Mouse (Mus musculus) forebrain, postnatal 0 days (tissue): ENCODE results near the gene Acadm. TPM values are rescaled to one million over a fixed set of nuclear protein-coding genes. Genes with fewer than 3 reads are reported as not detected.

Source experiments
- ATAC-seq: fragments of 200-750 bp; cut with Nextera tagmentation; 2 replicates; pipeline ENCODE4 v1.8.0; 2017; ENCODE audit warnings: mild to moderate bottlenecking, moderate library complexity
- DNase-seq: peaks from one replicate; pipeline ENCODE4 v3.0.0-alpha.2; 2015
- H3K27ac ChIP-seq: fragments of 300-500 bp; sonication (generic); 2 replicates; pipeline ENCODE4 v1.5.1; 2014; ENCODE audit warnings: low read depth, mild to moderate bottlenecking, antibody characterized with exemption, low read length, moderate library complexity, mixed read lengths
- H3K27me3 ChIP-seq: fragments of 300-500 bp; sonication (generic); 2 replicates; pipeline ENCODE4 v1.6.1; 2014; ENCODE audit warnings: mild to moderate bottlenecking, low read length, mixed read lengths; ENCODE audit not compliant: insufficient read depth
- H3K36me3 ChIP-seq: fragments of 300-500 bp; sonication (generic); 2 replicates; pipeline ENCODE4 v1.6.1; 2014; ENCODE audit warnings: mild to moderate bottlenecking, moderate library complexity; ENCODE audit not compliant: insufficient read depth
- H3K4me1 ChIP-seq: fragments of 300-500 bp; sonication (generic); 2 replicates; pipeline ENCODE4 v1.6.1; 2014; ENCODE audit warnings: antibody characterized with exemption; ENCODE audit not compliant: insufficient read depth
- H3K4me2 ChIP-seq: fragments of 300-500 bp; sonication (generic); 2 replicates; pipeline ENCODE4 v1.6.1; 2014; ENCODE audit warnings: low read depth, mild to moderate bottlenecking, moderate library complexity
- H3K4me3 ChIP-seq: fragments of 300-500 bp; sonication (generic); 2 replicates; pipeline ENCODE4 v1.5.1; 2014; ENCODE audit warnings: low read depth, low read length, mixed read lengths
- H3K9ac ChIP-seq: fragments of 300-500 bp; sonication (generic); 2 replicates; pipeline ENCODE4 v1.6.1; 2014; ENCODE audit warnings: mild to moderate bottlenecking
- H3K9me3 ChIP-seq: fragments of 300-500 bp; sonication (generic); 2 replicates; pipeline ENCODE4 v1.6.1; 2016; ENCODE audit warnings: low read length
- CTCF ChIP-seq: sonication (generic); IDR thresholded peaks from 2 replicates; pipeline ENCODE4 v1.5.1; 2016; ENCODE audit warnings: antibody characterized with exemption, control low read depth, low read depth
- WGBS: fragments of 180-500 bp; shearing (Covaris S2); extraction: QIAGEN DNeasy Blood & Tissue Kit; methylation state at CpG from one replicate; pipeline ENCODE4 v1.1.7; 2014; 5-methylcytosine and 5-hydroxymethylcytosine counted together
- polyA plus RNA-seq: library from polyadenylated mRNA; unstranded; fragments of >200 nt; fragmentation: Nextera tagmentation; extraction: Ambion mirVana; gene quantifications from 2 replicates; pipeline ENCODE4 v1.2.1, GENCODE M21; 2015
- total RNA-seq: library from RNA; depleted of rRNA; stranded (reverse); fragments of >200 nt; gene quantifications from 2 replicates; pipeline ENCODE4 v1.2.3, GENCODE M21; 2014; rRNA removed

Acadm gene
- total RNA-seq (31.5 and 32.4 TPM in 2 replicates), polyA plus RNA-seq (39.7 and 40.1 TPM in 2 replicates)

DNA sequence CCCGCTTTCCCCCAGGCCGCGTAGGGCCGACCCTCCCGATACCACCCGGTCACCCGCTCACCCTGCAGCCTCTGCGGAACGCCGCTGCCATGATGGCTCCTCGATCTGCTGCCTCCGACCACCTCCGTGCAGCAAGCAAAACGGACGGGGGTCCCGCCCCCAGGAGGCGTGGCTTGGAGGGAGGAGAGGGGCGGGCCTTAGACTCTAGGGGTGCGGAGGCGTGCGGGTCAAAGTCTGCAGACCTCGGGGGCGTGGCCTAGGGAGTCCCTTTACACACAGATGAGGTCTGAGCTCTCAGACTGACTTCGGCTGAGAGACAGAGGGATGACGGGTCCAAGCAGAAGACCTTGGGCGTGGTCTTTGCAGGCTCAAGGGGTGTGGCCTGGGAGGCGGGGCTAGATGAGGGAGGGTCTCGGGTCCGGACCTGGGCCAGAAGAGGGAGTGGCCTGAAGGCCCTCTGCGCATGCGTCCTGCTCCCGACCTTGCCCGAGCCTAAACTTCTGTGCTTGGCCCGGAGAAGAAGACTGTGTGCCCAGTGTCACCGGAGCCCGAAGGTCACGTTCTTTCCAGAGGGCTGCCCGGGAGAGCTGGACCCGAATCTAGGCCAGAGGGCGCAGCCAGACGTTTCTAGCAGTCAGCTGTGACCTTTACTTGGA, at the start of gene Acadm:
TSS of gene Acadm (minus strand) at position 298 of the 656 bp plus-strand sequence.
- H3K4me1 ChIP-seq: 0 out of 2 replicates have a peak, but pooled peaks cover 4% of the 10 kb centered on the region
- DNase-seq (peak; percentile 91), ATAC-seq (peak; percentile 96)
- peak; percentile 15; the same call in 1 of the 2 replicates for TF ChIP-seq CTCF
- no peaks in the 10 kb centered on the region for H3K9me3 ChIP-seq
- H3K36me3 ChIP-seq: no peaks in the 10 kb centered on the region
- peak within 1 kb of the TSS; percentile 63 for H3K9ac ChIP-seq
- peak within 1 kb of the TSS; percentile 66 for H3K4me2 ChIP-seq
- H3K27ac ChIP-seq: peak within 1 kb of the TSS; percentile 59
- H3K4me3 ChIP-seq: peak within 1 kb of the TSS; percentile 66
- under 1% methylated on average over 41 of the region's 41 CpGs for WGBS
- no peaks in the 10 kb centered on the region for H3K27me3 ChIP-seq

DNA sequence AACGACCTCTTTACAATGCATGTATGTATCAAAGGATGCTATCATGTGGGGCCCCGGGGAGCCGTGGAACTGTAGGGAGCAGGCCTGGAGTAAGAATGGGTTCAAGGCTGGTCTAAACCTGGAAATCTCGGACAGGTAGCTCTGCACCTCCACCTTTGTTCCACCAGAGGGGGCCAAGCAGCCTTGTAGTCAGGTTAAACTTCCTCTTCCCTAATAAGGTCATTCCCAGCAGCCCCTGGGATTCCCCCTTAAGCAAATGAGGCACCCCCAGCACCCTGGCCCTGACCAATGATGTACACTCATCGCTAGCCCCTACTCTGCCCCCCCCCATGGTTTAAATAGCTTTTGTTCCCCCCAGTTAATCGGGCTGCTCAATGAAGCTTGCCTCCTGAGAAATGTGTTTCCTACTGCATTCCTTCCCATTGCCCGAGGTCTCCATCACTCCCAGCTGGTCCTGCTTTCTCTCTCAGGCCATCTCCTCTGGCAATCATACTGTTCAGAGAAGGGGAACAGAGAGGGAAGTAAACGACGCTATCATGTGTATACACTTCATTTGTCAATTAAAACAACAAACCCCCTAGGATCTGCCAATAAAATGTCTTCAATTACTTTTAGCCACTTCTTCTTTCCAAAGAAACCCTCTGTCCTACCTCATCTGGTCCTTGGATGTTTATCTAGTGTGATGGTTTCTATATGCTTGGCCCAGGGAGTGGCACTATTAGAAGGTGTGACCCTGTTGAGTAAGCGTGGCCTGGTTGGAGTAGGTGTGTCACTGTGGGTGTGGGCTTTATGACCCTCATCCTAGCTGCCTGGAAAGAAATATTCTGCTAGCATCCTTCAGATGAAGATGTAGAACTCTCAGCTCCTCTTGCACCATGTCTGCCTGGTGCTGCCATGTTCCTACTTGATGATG, 40.3 kb upstream of the Acadm start:
- no peaks in the 10 kb centered on the region for H3K36me3 ChIP-seq
- no peak overlapping the region for H3K4me3 ChIP-seq
- no peak overlapping the region for H3K9ac ChIP-seq
- DNase-seq (peak; percentile 48), ATAC-seq (peak; percentile 29)
- no peak overlapping the region for H3K27ac ChIP-seq
- TF ChIP-seq CTCF: peak; percentile 76
- H3K4me2 ChIP-seq: no peak overlapping the region
- no peaks in the 10 kb centered on the region for H3K4me1 ChIP-seq
- no peaks in the 10 kb centered on the region for H3K27me3 ChIP-seq
- no peaks in the 10 kb centered on the region for H3K9me3 ChIP-seq
- WGBS: 47% methylated on average over 10 of the region's 10 CpGs

- DNase-seq (no peak), ATAC-seq (no peak)
- Histone ChIP-seq H3K9ac (no peak overlapping the region), H3K4me3 (no peak overlapping the region), H3K36me3 (no peaks in the 10 kb centered on the region), H3K27me3 (no peaks in the 10 kb centered on the region), H3K4me1 (no peaks in the 10 kb centered on the region), H3K4me2 (no peak overlapping the region), H3K27ac (no peak overlapping the region), H3K9me3 (no peaks in the 10 kb centered on the region)
- WGBS: 24% methylated on average over 2 of the region's 2 CpGs
- TF ChIP-seq CTCF: no peak
Measured at GRCm38 (mm10) chr3:153980611-153981010, 36.2 kb upstream of the Acadm start.

GRCm38 (mm10) chr3:153975791-153976190, 31.4 kb upstream of the Acadm start:
- Histone ChIP-seq H3K9me3 (no peaks in the 10 kb centered on the region), H3K27me3 (no peaks in the 10 kb centered on the region), H3K36me3 (no peaks in the 10 kb centered on the region), H3K27ac (no peak overlapping the region), H3K9ac (no peak overlapping the region), H3K4me2 (0 out of 2 replicates have a peak overlapping the region, but pooled peaks have one; percentile 94), H3K4me1 (peaks cover 7% of the 10 kb centered on the region; the same call in 1 of the 2 replicates), H3K4me3 (no peak overlapping the region)
- ATAC-seq (no peak), DNase-seq (no peak)
- WGBS: 77% methylated on average over 7 of the region's 7 CpGs
- TF ChIP-seq CTCF: no peak

GRCm38 (mm10) chr3:153975060-153975459, 30.6 kb upstream of the Acadm start:
- no peaks in the 10 kb centered on the region for H3K36me3 ChIP-seq
- peaks cover 7% of the 10 kb centered on the region; the same call in 1 of the 2 replicates for H3K4me1 ChIP-seq
- H3K9ac ChIP-seq: peak overlapping the region; percentile 73; the same call in 1 of the 2 replicates
- H3K9me3 ChIP-seq: no peaks in the 10 kb centered on the region
- ATAC-seq: peak; percentile 58
- no peak overlapping the region for H3K27ac ChIP-seq
- H3K4me3 ChIP-seq: peak overlapping the region; percentile 63
- TF ChIP-seq CTCF: no peak
- DNase-seq: peak; percentile 49
- peak overlapping the region; percentile 94 for H3K4me2 ChIP-seq
- no peaks in the 10 kb centered on the region for H3K27me3 ChIP-seq
- WGBS: 10% methylated on average over 6 of the region's 6 CpGs

DNA sequence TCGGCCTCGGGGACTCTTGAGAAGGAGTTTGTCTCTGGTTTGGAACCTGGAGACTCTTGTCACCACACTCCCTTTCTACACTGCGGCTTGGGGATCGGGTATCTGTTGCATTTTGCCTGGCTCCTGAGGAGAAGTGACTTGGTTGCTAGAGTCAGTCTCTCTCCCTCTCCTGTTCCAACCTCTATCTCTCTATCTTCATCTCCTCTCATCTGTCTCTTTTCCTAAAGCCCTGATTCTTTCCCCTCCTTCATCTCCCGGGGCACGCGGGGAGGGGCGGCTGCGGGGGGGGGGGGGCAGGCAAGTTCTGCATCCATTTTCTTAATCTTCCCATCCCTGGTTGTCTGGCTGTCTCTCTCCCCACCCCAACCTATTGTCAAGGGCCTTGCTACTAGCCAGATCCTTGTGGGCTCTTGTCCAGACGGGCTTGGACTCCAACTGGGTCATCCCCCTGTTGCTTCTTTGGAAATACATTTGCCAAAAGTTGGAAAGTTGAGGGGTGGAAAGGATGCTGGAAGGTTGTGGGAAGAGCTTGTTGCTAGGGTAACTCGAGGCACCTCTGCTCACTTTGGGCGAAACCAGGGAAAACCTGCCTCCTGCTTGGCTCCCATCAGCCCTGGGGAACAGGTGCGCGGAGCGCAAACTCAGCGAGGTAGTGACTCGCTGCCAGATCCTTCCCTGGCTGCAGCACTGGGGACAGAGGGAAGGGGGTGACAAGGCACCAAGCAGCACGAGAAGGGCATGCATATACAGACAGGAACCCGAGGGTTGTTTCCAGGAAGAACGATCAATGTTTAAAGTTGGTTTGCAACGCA, 29.7 kb upstream of the Acadm start:
- 5% methylated on average over 20 of the region's 21 CpGs for WGBS
- H3K4me1 ChIP-seq: peaks cover 7% of the 10 kb centered on the region; the same call in 1 of the 2 replicates
- peak; percentile 53; the same call in 1 of the 2 replicates for ATAC-seq
- H3K36me3 ChIP-seq: no peaks in the 10 kb centered on the region
- no peaks in the 10 kb centered on the region for H3K27me3 ChIP-seq
- no peaks in the 10 kb centered on the region for H3K9me3 ChIP-seq
- no peak for TF ChIP-seq CTCF
- H3K27ac ChIP-seq: peak overlapping the region; percentile 50; the same call in 1 of the 2 replicates
- peak overlapping the region; percentile 73 for H3K9ac ChIP-seq
- H3K4me2 ChIP-seq: peak overlapping the region; percentile 94
- peak; percentile 47 for DNase-seq
- H3K4me3 ChIP-seq: peak overlapping the region; percentile 63
